ENCODE assay signal across 8 mouse cellular contexts in genomic region chr1:165120349-165120898, GRCm38 (mm10). TPM values are rescaled to one million over a fixed set of nuclear protein-coding genes. Genes with fewer than 3 reads are reported as not detected.
DNase-seq lines count a peak whose midpoint lies in the region; ATAC-seq and TF ChIP-seq lines count a peak whose summit lies in the region.

No protein-coding gene starts in this region.

- no peak overlapping the region for H3K27ac ChIP-seq in MEL (ENCODE audit: control insufficient read depth, low read depth, low read length)
- no peak overlapping the region for H3K27ac ChIP-seq in cerebellum, adult 2 months (ENCODE audit: insufficient read depth, low read length)
- H3K27ac ChIP-seq in forebrain, postnatal 0 days (ENCODE audit: low read depth, low read length): no peak overlapping the region
- H3K27ac ChIP-seq in layer of hippocampus, adult 2 months: peak overlapping the region; percentile 84
- H3K27ac ChIP-seq in lung, embryonic 15.5 days: no peak overlapping the region
- no peak overlapping the region for H3K27ac ChIP-seq in olfactory bulb, adult 2 months (ENCODE audit: insufficient read depth, low read depth, low read length)

- H3K9ac ChIP-seq in MEL (ENCODE audit: control insufficient read depth, low read depth, low read length, poor library complexity, severe bottlenecking): no peak overlapping the region
- no peak overlapping the region for H3K9ac ChIP-seq in forebrain, postnatal 0 days
- H3K9ac ChIP-seq in lung, embryonic 15.5 days: no peak overlapping the region

- H3K4me3 ChIP-seq in MEL (ENCODE audit: control insufficient read depth in 1 of 2, insufficient read depth in 1 of 2, low read depth in 2 of 2, low read length in 2 of 2): no peak overlapping the region
- no peak overlapping the region for H3K4me3 ChIP-seq in cerebellum, adult 2 months (replicated peaks; ENCODE audit: insufficient read depth, low read depth, low read length)
- H3K4me3 ChIP-seq in forebrain, postnatal 0 days (ENCODE audit: low read depth, low read length): no peak overlapping the region
- H3K4me3 ChIP-seq in layer of hippocampus, adult 2 months: no peak overlapping the region
- H3K4me3 ChIP-seq in lung, embryonic 15.5 days: no peak overlapping the region
- no peak overlapping the region for H3K4me3 ChIP-seq in olfactory bulb, adult 2 months (ENCODE audit: insufficient read depth, low read depth, low read length)

- no peaks in the 10 kb centered on the region for H3K36me3 ChIP-seq in MEL (ENCODE audit: control insufficient read depth in 1 of 2, insufficient read depth in 2 of 2, low read length in 2 of 2)
- no peaks in the 10 kb centered on the region for H3K36me3 ChIP-seq in forebrain, postnatal 0 days (ENCODE audit: insufficient read depth)
- no peaks in the 10 kb centered on the region for H3K36me3 ChIP-seq in lung, embryonic 15.5 days

- TF ChIP-seq CTCF in MEL (IDR thresholded peaks at IDR 0.05 in 2 of 3, conservative IDR thresholded peaks at IDR 0.05 in 1 of 3; ENCODE audit: control insufficient read depth in 1 of 3, insufficient read depth in 1 of 3, low read depth in 2 of 3, low read length in 3 of 3, poor library complexity in 1 of 3, severe bottlenecking in 1 of 3): peak; percentile 57 to 97 (median 75)
- peak; percentile 76 for TF ChIP-seq CTCF in cerebellum, adult 2 months (IDR thresholded peaks at IDR 0.05; ENCODE audit: borderline replicate concordance, insufficient read depth, low read depth, low read length)
- TF ChIP-seq CTCF in forebrain, postnatal 0 days (IDR thresholded peaks at IDR 0.05; ENCODE audit: low read depth): peak; percentile 87
- peak; percentile 82 for TF ChIP-seq CTCF in layer of hippocampus, adult 2 months (conservative IDR thresholded peaks at IDR 0.05)
- peak; percentile 86 for TF ChIP-seq CTCF in olfactory bulb, adult 2 months (IDR thresholded peaks at IDR 0.05; ENCODE audit: insufficient read depth, low read depth, low read length)

- 19% methylated on average over 21 of the region's 21 CpGs for WGBS in cerebellum, adult 2 months
- WGBS in forebrain, postnatal 0 days: 22% methylated on average over 21 of the region's 21 CpGs
- 17% methylated on average over 21 of the region's 21 CpGs for WGBS in lung, embryonic 15.5 days
- WGBS in olfactory bulb, adult 2 months: 21% methylated on average over 21 of the region's 21 CpGs

- DNase-seq in MEL (ENCODE audit: low read depth, low spot score): peak; percentile 73
- peak; percentile 75 to 85 for DNase-seq in cerebellum, adult 2 months
- peak; percentile 95 for DNase-seq in forebrain, postnatal 0 days
- peak; percentile 85 to 90 for DNase-seq in heart, postnatal 36 days
- DNase-seq in layer of hippocampus, adult 2 months (ENCODE audit: low spot score in 2 of 2): peak; percentile 85 to 91
- DNase-seq in thymus, adult 18-20 months: peak; percentile 53 to 62

- no peak overlapping the region for H3K4me2 ChIP-seq in forebrain, postnatal 0 days (ENCODE audit: low read depth)
- H3K4me2 ChIP-seq in lung, embryonic 15.5 days: peak overlapping the region; percentile 41; the same call in 1 of the 2 replicates

- TF ChIP-seq EP300 in MEL (IDR thresholded peaks at IDR 0.05; ENCODE audit: low read depth in 1 of 2, low read length in 2 of 2): no peak

- H3K79me2 ChIP-seq in MEL (ENCODE audit: control insufficient read depth, insufficient read depth, low read length, poor library complexity): no peaks in the 10 kb centered on the region

- TF ChIP-seq RAD21 in MEL (IDR thresholded peaks at IDR 0.05; ENCODE audit: low read depth, low read length): peak; percentile 86

- no peaks in the 10 kb centered on the region for H3K9me3 ChIP-seq in MEL (replicated peaks; ENCODE audit: insufficient read depth, low read length)
- no peaks in the 10 kb centered on the region for H3K9me3 ChIP-seq in forebrain, postnatal 0 days (ENCODE audit: low read length)
- H3K9me3 ChIP-seq in lung, embryonic 15.5 days: no peaks in the 10 kb centered on the region

- TF ChIP-seq POLR2A in MEL (IDR thresholded peaks at IDR 0.05; ENCODE audit: control insufficient read depth in 1 of 2, insufficient read depth in 1 of 2, low read depth in 1 of 2, low read length in 2 of 2, poor library complexity in 1 of 2): no peak
- TF ChIP-seq POLR2A in cerebellum, adult 2 months (IDR thresholded peaks at IDR 0.05; ENCODE audit: borderline replicate concordance, insufficient read depth, low read length): no peak
- TF ChIP-seq POLR2A in olfactory bulb, adult 2 months (IDR thresholded peaks at IDR 0.05; ENCODE audit: insufficient read depth, low read depth, low read length): no peak

- peaks cover 0 to 1% of the 10 kb centered on the region in 2 experiments; a peak in 1 of 4 replicates for H3K27me3 ChIP-seq in MEL (ENCODE audit: control insufficient read depth in 1 of 2, insufficient read depth in 2 of 2, low read length in 2 of 2)
- no peaks in the 10 kb centered on the region for H3K27me3 ChIP-seq in cerebellum, adult 2 months (ENCODE audit: control insufficient read depth, insufficient read depth, low read length)
- H3K27me3 ChIP-seq in forebrain, postnatal 0 days (ENCODE audit: insufficient read depth, low read length): no peaks in the 10 kb centered on the region
- peaks cover 7% of the 10 kb centered on the region; the same call in 1 of the 2 replicates for H3K27me3 ChIP-seq in lung, embryonic 15.5 days

- no peaks in the 10 kb centered on the region for H3K4me1 ChIP-seq in MEL (ENCODE audit: control insufficient read depth in 1 of 2, insufficient read depth in 2 of 2, low read length in 2 of 2)
- H3K4me1 ChIP-seq in cerebellum, adult 2 months (ENCODE audit: control insufficient read depth, insufficient read depth, low read length): no peaks in the 10 kb centered on the region
- peaks cover 3% of the 10 kb centered on the region; the same call in 1 of the 2 replicates for H3K4me1 ChIP-seq in forebrain, postnatal 0 days (ENCODE audit: insufficient read depth)
- H3K4me1 ChIP-seq in lung, embryonic 15.5 days: peaks cover 6% of the 10 kb centered on the region
- peaks cover 16% of the 10 kb centered on the region for H3K4me1 ChIP-seq in olfactory bulb, adult 2 months (ENCODE audit: control insufficient read depth, insufficient read depth, low read length)

- intact Hi-C loops in heart, postnatal 36 days (cut with DNase I): loop anchor here (1.0 to 10.0 kb wide), 4 partner anchors 204 to 804 kb away; partner anchors contain the start of gene Atp1b1

- peak; percentile 92 for ATAC-seq in forebrain, postnatal 0 days
- peak; percentile 58; the same call in 1 of the 2 replicates for ATAC-seq in lung, embryonic 15.5 days (ENCODE audit: borderline replicate concordance, extremely low read depth, low FRiP score, low TSS enrichment)

TF ChIP-seq in MEL, 35 proteins besides CTCF, POLR2A, EP300 and RAD21:
- TF ChIP-seq USF1 (IDR thresholded peaks at IDR 0.05; ENCODE audit: low read depth, low read length): no peak
- TF ChIP-seq ZNF384 (IDR thresholded peaks at IDR 0.05; ENCODE audit: low read depth, low read length): peak; percentile 94
- TF ChIP-seq ZC3H11A (IDR thresholded peaks at IDR 0.05; ENCODE audit: low read depth, low read length): peak; percentile 65
- no peak for TF ChIP-seq ELF1 (IDR thresholded peaks at IDR 0.05; ENCODE audit: low read depth, low read length)
- peak; percentile 77 for TF ChIP-seq SMC3 (IDR thresholded peaks at IDR 0.05; ENCODE audit: low read depth, low read length)
- TF ChIP-seq ZMIZ1 (IDR thresholded peaks at IDR 0.05; ENCODE audit: low read depth, low read length): no peak
- no peak for TF ChIP-seq TAL1 (IDR thresholded peaks at IDR 0.05; ENCODE audit: low read length)

RNA-seq across cellular contexts. Expression of gene Tbx19, which starts 40.1 kb away (rescaled TPM):
- not detected in 2 replicates for total RNA-seq in MEL (2012; rRNA removed)
- polyA plus RNA-seq in MEL (2012; ENCODE audit: insufficient read depth in 1 of 2, insufficient read length in 2 of 2, low read depth in 1 of 2, low replicate concordance in 2 of 2, missing spikeins in 1 of 2): under 1 TPM in 1 of 2 experiments, not detected in 1; 0.19 TPM
- polyA plus RNA-seq in cerebellum, adult 2 months (2012; rRNA removed): not detected in 2 replicates
- not detected in 2 replicates for total RNA-seq in forebrain, postnatal 0 days (2014; rRNA removed)
- polyA plus RNA-seq in forebrain, postnatal 0 days (2015; fragmentation: Nextera tagmentation; extraction: Ambion mirVana): not detected in 2 replicates
- total RNA-seq in heart, postnatal 36 days (2021): not detected
- not detected for total RNA-seq in layer of hippocampus, adult 2 months (2021)
- 0.05 TPM in 1 of 2 replicates, not detected in the other for polyA plus RNA-seq in lung, embryonic 15.5 days (2015; fragmentation: Nextera tagmentation; extraction: Ambion mirVana)
- not detected in 2 replicates for polyA plus RNA-seq in olfactory bulb, adult 2 months (2012; ENCODE audit: insufficient read depth, insufficient read length, low replicate concordance, missing spikeins)
